Comparison of ENCODE assay signal across 8 mouse cellular contexts in the genomic region with DNA sequence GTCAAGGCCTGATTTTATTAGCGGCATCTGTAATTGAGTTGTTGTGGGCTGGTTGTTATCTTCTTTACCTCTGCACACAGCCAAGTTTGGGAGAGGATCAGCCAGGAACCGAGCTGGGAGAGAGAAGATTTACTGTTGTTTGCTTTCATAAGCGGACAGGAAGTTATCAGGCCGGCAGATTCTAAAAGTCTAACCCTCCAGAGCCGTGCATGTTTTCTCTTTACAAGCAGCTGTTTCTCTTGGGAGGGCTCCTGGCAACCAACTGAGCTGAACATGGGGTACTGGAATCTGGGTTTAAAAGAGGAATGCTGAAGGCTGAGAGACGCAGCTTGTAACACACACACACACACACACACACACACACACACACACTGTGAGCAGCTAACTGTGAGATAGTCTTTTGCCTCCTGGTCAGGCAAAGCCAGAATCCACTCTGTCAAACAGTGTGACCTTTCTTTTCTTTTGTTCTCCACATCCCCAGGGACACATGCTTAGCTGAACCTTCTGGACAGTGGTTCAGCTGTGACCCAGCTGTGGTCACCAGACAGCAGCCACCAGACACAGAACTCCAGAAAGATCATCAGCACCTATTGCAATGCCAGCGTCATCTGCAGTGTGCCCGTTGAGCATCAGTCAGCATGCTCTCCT.
DNase-seq lines count a peak whose midpoint lies in the region; ATAC-seq and TF ChIP-seq lines count a peak whose summit lies in the region.

No protein-coding gene starts in this region.

- 32% methylated on average over 8 of the region's 8 CpGs for WGBS in lung, adult 2 months
- WGBS in heart, adult 2 months: 24% methylated on average over 8 of the region's 8 CpGs
- WGBS in liver, embryonic 11.5 days: 44% methylated on average over 8 of the region's 8 CpGs

- intact Hi-C loops in heart, adult 2 months (cut with DNase I): no loop called here
- intact Hi-C loops in left cerebral cortex, postnatal 36 days (cut with DNase I): no loop called here

- H3K27ac ChIP-seq in heart, adult 2 months: peak overlapping the region; percentile 55
- no peak overlapping the region for H3K27ac ChIP-seq in liver, embryonic 11.5 days (ENCODE audit: low read depth, low read length)

- H3K4me2 ChIP-seq in liver, embryonic 11.5 days: no peak overlapping the region

- DNase-seq in lung, adult 18-20 months: peak; percentile 19 to 34
- no peak for DNase-seq in lung, adult 2 months
- DNase-seq in heart, adult 2 months: peak; percentile 52 to 64
- peak; percentile 31 for DNase-seq in kidney, adult 18-20 months
- peak; percentile 46 for DNase-seq in lung, postnatal 36 days
- peak; percentile 46 for DNase-seq in testis, postnatal 14 days (ENCODE audit: low spot score)
- no peak for DNase-seq in left cerebral cortex, postnatal 36 days (ENCODE audit: low spot score in 2 of 2)
- no peak for DNase-seq in liver, embryonic 11.5 days (ENCODE audit: low spot score)

- H3K4me3 ChIP-seq in lung, adult 2 months (replicated peaks; ENCODE audit: extremely low read depth, low read depth, low read length): no peak overlapping the region
- H3K4me3 ChIP-seq in heart, adult 2 months: no peak overlapping the region
- no peak overlapping the region for H3K4me3 ChIP-seq in liver, embryonic 11.5 days (ENCODE audit: low read depth, low read length)

- no peaks in the 10 kb centered on the region for H3K79me2 ChIP-seq in heart, adult 2 months (replicated peaks; ENCODE audit: control insufficient read depth, insufficient read depth, low read length)

- no peak for ATAC-seq in liver, embryonic 11.5 days (replicated peaks; ENCODE audit: low FRiP score)

- no peak for TF ChIP-seq POLR2A in lung, adult 2 months (IDR thresholded peaks at IDR 0.05; ENCODE audit: borderline replicate concordance, extremely low read depth, low read depth, low read length)
- no peak for TF ChIP-seq POLR2A in heart, adult 2 months (IDR thresholded peaks at IDR 0.05; ENCODE audit: insufficient read depth, low read depth, low read length)

- TF ChIP-seq EP300 in heart, adult 2 months (IDR thresholded peaks at IDR 0.05; ENCODE audit: insufficient read depth, low read depth, low read length): no peak

- peaks cover 3% of the 10 kb centered on the region; the same call in 1 of the 2 replicates for H3K4me1 ChIP-seq in lung, adult 2 months (ENCODE audit: control insufficient read depth, insufficient read depth, low read length)
- H3K4me1 ChIP-seq in heart, adult 2 months (ENCODE audit: control insufficient read depth, insufficient read depth, low read length): peaks cover 9% of the 10 kb centered on the region
- H3K4me1 ChIP-seq in liver, embryonic 11.5 days (replicated peaks; ENCODE audit: control insufficient read depth, insufficient read depth, low read length): no peaks in the 10 kb centered on the region

- no peaks in the 10 kb centered on the region for H3K36me3 ChIP-seq in heart, adult 2 months (ENCODE audit: control insufficient read depth, insufficient read depth, low read length)
- H3K36me3 ChIP-seq in liver, embryonic 11.5 days (ENCODE audit: control insufficient read depth, insufficient read depth, low read length): no peaks in the 10 kb centered on the region

- H3K27me3 ChIP-seq in heart, adult 2 months (ENCODE audit: control insufficient read depth, insufficient read depth, low read length): no peaks in the 10 kb centered on the region
- H3K27me3 ChIP-seq in liver, embryonic 11.5 days (replicated peaks; ENCODE audit: control insufficient read depth, insufficient read depth, low read length): no peaks in the 10 kb centered on the region

- no peak for TF ChIP-seq CTCF in lung, adult 2 months (IDR thresholded peaks at IDR 0.05; ENCODE audit: insufficient read depth, low read length)
- TF ChIP-seq CTCF in heart, adult 2 months (IDR thresholded peaks at IDR 0.05): no peak

- H3K9me3 ChIP-seq in liver, embryonic 11.5 days (ENCODE audit: control insufficient read depth, low read length): no peaks in the 10 kb centered on the region

- H3K9ac ChIP-seq in heart, adult 2 months (ENCODE audit: low read depth, low read length): peak overlapping the region; percentile 19; the same call in 1 of the 2 replicates
- no peak overlapping the region for H3K9ac ChIP-seq in liver, embryonic 11.5 days (ENCODE audit: low read depth, low read length)

Comparison
In these comparisons a context has a peak if more than half of its experiments do, and no peak if none do; other contexts are left out.
1. DNase-seq: peak in lung, adult 18-20 months (2 of 2), heart, adult 2 months (2 of 2), kidney, adult 18-20 months (single experiment), lung, postnatal 36 days (single experiment) and testis, postnatal 14 days (single experiment); none in lung, adult 2 months (single experiment), left cerebral cortex, postnatal 36 days (0 of 2) and liver, embryonic 11.5 days (single experiment).